Mouse (Mus musculus): Measurements from ENCODE around the gene Ssh1. TPM values are rescaled to one million over a fixed set of nuclear protein-coding genes. Genes with fewer than 3 reads are reported as not detected.

Gene Ssh1
- total RNA-seq, 2 experiments from 2014 or later: 13.4 to 16.9 TPM

GRCm38 (mm10) chr5:113943328-113943727, 50.4 kb downstream of the Ssh1 start:
- intact Hi-C loops (cut with DNase I): no loop called here
- no peak for DNase-seq (ENCODE audit: low spot score)

GRCm38 (mm10) chr5:113942580-113942979, 51.1 kb downstream of the Ssh1 start:
- intact Hi-C loops (cut with DNase I): no loop called here
- no peak for DNase-seq (ENCODE audit: low spot score)

- intact Hi-C loops (cut with DNase I): no loop called here
- DNase-seq (ENCODE audit: low spot score): no peak
Measured at GRCm38 (mm10) chr5:113939263-113939900, 54.3 kb downstream of the Ssh1 start.

- no peak for DNase-seq (ENCODE audit: low spot score)
- intact Hi-C loops (cut with DNase I): no loop called here
Measured at GRCm38 (mm10) chr5:113937650-113938049, 56.0 kb downstream of the Ssh1 start.

GRCm38 (mm10) chr5:113933889-113934288, 59.8 kb downstream of the Ssh1 start:
- no peak for DNase-seq (ENCODE audit: low spot score)
- intact Hi-C loops (cut with DNase I): no loop called here

- no peak for DNase-seq (ENCODE audit: low spot score)
- intact Hi-C loops (cut with DNase I): no loop called here
Measured at GRCm38 (mm10) chr5:113933480-113933879, 60.2 kb downstream of the Ssh1 start.

GRCm38 (mm10) chr5:113932310-113932709, 61.4 kb downstream of the Ssh1 start:
- no peak for DNase-seq (ENCODE audit: low spot score)
- intact Hi-C loops (cut with DNase I): no loop called here

GRCm38 (mm10) chr5:113930648-113931609, 62.8 kb downstream of the Ssh1 start:
- intact Hi-C loops (cut with DNase I): loop anchor here (2.0 kb wide), 1 partner anchor 72 kb away; no protein-coding TSS in a partner anchor

GRCm38 (mm10) chr5:113929950-113930647, 63.6 kb downstream of the Ssh1 start:
- intact Hi-C loops (cut with DNase I): loop anchor here (2.0 kb wide), 2 partner anchors 19 to 71 kb away; no protein-coding TSS in a partner anchor
- DNase-seq (ENCODE audit: low spot score): no peak

More at GRCm38 (mm10) chr5:113930648-113931609, 62.8 kb downstream of the Ssh1 start:
- peak; percentile 83 for DNase-seq (ENCODE audit: low spot score)

- DNase-seq (ENCODE audit: low spot score): no peak
- intact Hi-C loops (cut with DNase I): loop anchor here (2.0 kb wide), 1 partner anchor 19 kb away; no protein-coding TSS in a partner anchor
Measured at GRCm38 (mm10) chr5:113929526-113929925, 64.2 kb downstream of the Ssh1 start.

GRCm38 (mm10) chr5:113924608-113925007, 69.1 kb downstream of the Ssh1 start:
- intact Hi-C loops (cut with DNase I): no loop called here
- no peak for DNase-seq (ENCODE audit: low spot score)

GRCm38 (mm10) chr5:113921310-113922166, 72.2 kb downstream of the Ssh1 start:
- no peak for DNase-seq (ENCODE audit: low spot score)
- intact Hi-C loops (cut with DNase I): no loop called here

- DNase-seq (ENCODE audit: low spot score): no peak
- intact Hi-C loops (cut with DNase I): no loop called here
Measured at GRCm38 (mm10) chr5:113919060-113919459, 74.6 kb downstream of the Ssh1 start.

- intact Hi-C loops (cut with DNase I): no loop called here
- DNase-seq (ENCODE audit: low spot score): peak; percentile 65
Measured at GRCm38 (mm10) chr5:113918654-113919053, 75.0 kb downstream of the Ssh1 start.

- intact Hi-C loops (cut with DNase I): loop anchor here (2.0 kb wide), 1 partner anchor 18 kb away; no protein-coding TSS in a partner anchor
- no peak for DNase-seq (ENCODE audit: low spot score)
Measured at GRCm38 (mm10) chr5:113910705-113911104, 83.0 kb downstream of the Ssh1 start.

- no peak for DNase-seq (ENCODE audit: low spot score)
- intact Hi-C loops (cut with DNase I): loop anchor here (2.0 kb wide), 1 partner anchor 19 kb away; no protein-coding TSS in a partner anchor
Measured at GRCm38 (mm10) chr5:113910065-113910701, 83.5 kb downstream of the Ssh1 start.

GRCm38 (mm10) chr5:113908592-113909441, 84.9 kb downstream of the Ssh1 start, which contains the start of gene Coro1c:
Gene Coro1c, minus strand, starts transcription at chr5:113908758.
- intact Hi-C loops (cut with DNase I): loop anchor here (5.0 kb wide), 1 partner anchor 37 kb away; no protein-coding TSS in a partner anchor

More at GRCm38 (mm10) chr5:113908592-113909441, 84.9 kb downstream of the Ssh1 start, which contains the start of gene Coro1c:
- DNase-seq (ENCODE audit: low spot score): peak; percentile 98
